Mouse (Mus musculus) heart, postnatal 0 days (tissue): Measurements from ENCODE around the gene Sltm. TPM values are rescaled to one million over a fixed set of nuclear protein-coding genes. Genes with fewer than 3 reads are reported as not detected.

Experiments
- ATAC-seq: fragments of 200-750 bp; cut with Nextera tagmentation; 2 replicates; pipeline ENCODE4 v1.8.0; 2017; ENCODE audit warnings: low read depth, moderate number of reproducible peaks, moderate library complexity; ENCODE audit not compliant: insufficient read depth
- DNase-seq: peaks from one replicate; pipeline ENCODE4 v3.0.0-alpha.2; 2016; ENCODE audit warnings: low spot score
- H3K27ac ChIP-seq: fragments of 300-500 bp; sonication (generic); 2 replicates; pipeline ENCODE4 v1.5.1; 2014; ENCODE audit warnings: low read depth, mild to moderate bottlenecking
- H3K27me3 ChIP-seq: fragments of 300-500 bp; sonication (generic); 2 replicates; pipeline ENCODE4 v1.6.1; 2014; ENCODE audit warnings: low read length, mixed read lengths; ENCODE audit not compliant: control insufficient read depth, insufficient read depth
- H3K36me3 ChIP-seq: fragments of 300-500 bp; sonication (generic); replicated peaks from 2 replicates; pipeline ENCODE4 v1.6.1; 2014; ENCODE audit warnings: low read length, mixed read lengths; ENCODE audit not compliant: control insufficient read depth, insufficient read depth
- H3K4me1 ChIP-seq: fragments of 300-500 bp; sonication (generic); 2 replicates; pipeline ENCODE4 v1.6.1; 2014; ENCODE audit warnings: antibody characterized with exemption; ENCODE audit not compliant: control insufficient read depth, insufficient read depth
- H3K4me2 ChIP-seq: fragments of 300-500 bp; sonication (generic); 2 replicates; pipeline ENCODE4 v1.6.1; 2014; ENCODE audit warnings: low read depth, mild to moderate bottlenecking, low read length, moderate library complexity
- H3K4me3 ChIP-seq: fragments of 300-500 bp; sonication (generic); 2 replicates; pipeline ENCODE4 v1.5.1; 2014; ENCODE audit warnings: low read depth, low read length
- H3K9ac ChIP-seq: fragments of 300-500 bp; sonication (generic); replicated peaks from 2 replicates; pipeline ENCODE4 v1.6.1; 2014; ENCODE audit warnings: low read depth, low read length, mixed read lengths
- H3K9me3 ChIP-seq: fragments of 300-500 bp; sonication (generic); replicated peaks from 2 replicates; pipeline ENCODE4 v1.6.1; 2016; ENCODE audit warnings: low read length; ENCODE audit not compliant: control insufficient read depth
- CTCF ChIP-seq: IDR thresholded peaks from 2 replicates; pipeline ENCODE4 v1.5.1; 2016; ENCODE audit warnings: antibody characterized with exemption, control low read depth, low read depth
- EP300 ChIP-seq: IDR thresholded peaks from 2 replicates; pipeline ENCODE4 v1.6.1; 2016; ENCODE audit warnings: antibody characterized with exemption, low read depth
- WGBS: fragments of 180-500 bp; shearing (Covaris S2); extraction: QIAGEN DNeasy Blood & Tissue Kit; methylation state at CpG from one replicate; pipeline ENCODE4 v1.1.7; 2014; 5-methylcytosine and 5-hydroxymethylcytosine counted together
- polyA plus RNA-seq: library from polyadenylated mRNA; unstranded; fragments of >200 nt; fragmentation: Nextera tagmentation; extraction: Ambion mirVana; gene quantifications from 2 replicates; pipeline ENCODE4 v1.2.1, GENCODE M21; 2015
- total RNA-seq: library from RNA; depleted of rRNA; stranded (reverse); fragments of >200 nt; gene quantifications from 2 replicates; pipeline ENCODE4 v1.2.3, GENCODE M21; 2014; ENCODE audit warnings: low replicate concordance

The Sltm gene
- total and polyA plus RNA-seq, 2 experiments from 2014 or later = 19.0 to 23.9 TPM

DNA sequence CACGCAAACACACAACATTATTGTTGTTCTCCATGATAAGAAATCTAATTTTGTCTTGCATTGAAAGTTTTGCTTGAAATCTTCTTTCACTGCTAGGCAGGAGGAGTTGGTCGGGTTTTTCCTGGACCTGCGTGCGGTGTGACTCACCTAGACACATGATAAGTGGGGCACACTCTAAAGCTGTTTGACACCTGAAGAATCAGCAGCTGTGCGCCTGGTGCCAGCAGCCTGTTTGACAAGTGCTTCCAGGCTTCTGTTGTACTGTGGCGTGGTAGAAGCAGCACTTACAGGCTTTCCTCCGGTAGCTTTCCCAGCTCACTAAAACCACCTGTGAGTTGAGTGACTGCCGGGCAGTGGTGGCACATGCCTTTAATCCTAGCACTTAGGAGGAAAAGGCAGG, 27.8 kb downstream of the Sltm start:
- Histone ChIP-seq H3K4me1 (no peaks in the 10 kb centered on the region), H3K9ac (no peak overlapping the region), H3K27ac (no peak overlapping the region), H3K4me2 (no peak overlapping the region), H3K36me3 (peaks cover 18% of the 10 kb centered on the region), H3K9me3 (no peaks in the 10 kb centered on the region), H3K4me3 (no peak overlapping the region), H3K27me3 (no peaks in the 10 kb centered on the region)
- WGBS = 56% methylated on average over 8 of the region's 8 CpGs
- TF ChIP-seq EP300 (no peak), CTCF (no peak)
- DNase-seq (no peak), ATAC-seq (no peak)

DNA sequence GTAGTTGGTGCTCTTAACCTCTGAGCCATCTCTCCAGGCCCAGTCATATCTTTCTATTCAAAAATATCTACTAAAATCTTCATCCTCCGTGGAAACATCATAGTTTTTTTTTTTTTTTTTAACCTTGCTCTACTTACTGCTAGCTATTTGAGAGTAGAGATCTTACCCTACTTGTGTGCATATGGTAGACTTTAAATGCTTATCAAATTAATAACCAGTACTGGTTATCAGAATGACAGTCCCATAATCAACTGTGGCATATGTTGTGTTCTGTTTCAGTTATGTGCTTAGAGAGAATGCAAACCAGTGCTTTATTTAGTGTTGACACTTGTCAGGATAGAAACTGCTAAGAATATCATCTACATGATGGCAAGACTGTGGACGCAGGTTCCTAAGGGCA, 35.6 kb downstream of the Sltm start:
- H3K4me1 ChIP-seq = no peaks in the 10 kb centered on the region
- H3K27ac ChIP-seq = no peak overlapping the region
- H3K27me3 ChIP-seq = no peaks in the 10 kb centered on the region
- peaks cover 80% of the 10 kb centered on the region for H3K36me3 ChIP-seq
- H3K9me3 ChIP-seq = no peaks in the 10 kb centered on the region
- DNase-seq (no peak), ATAC-seq (no peak)
- H3K4me2 ChIP-seq = no peak overlapping the region
- 71% methylated on average over 2 of the region's 2 CpGs for WGBS
- no peak overlapping the region for H3K9ac ChIP-seq
- no peak overlapping the region for H3K4me3 ChIP-seq
- no peak for TF ChIP-seq CTCF
- TF ChIP-seq EP300 = no peak

DNA sequence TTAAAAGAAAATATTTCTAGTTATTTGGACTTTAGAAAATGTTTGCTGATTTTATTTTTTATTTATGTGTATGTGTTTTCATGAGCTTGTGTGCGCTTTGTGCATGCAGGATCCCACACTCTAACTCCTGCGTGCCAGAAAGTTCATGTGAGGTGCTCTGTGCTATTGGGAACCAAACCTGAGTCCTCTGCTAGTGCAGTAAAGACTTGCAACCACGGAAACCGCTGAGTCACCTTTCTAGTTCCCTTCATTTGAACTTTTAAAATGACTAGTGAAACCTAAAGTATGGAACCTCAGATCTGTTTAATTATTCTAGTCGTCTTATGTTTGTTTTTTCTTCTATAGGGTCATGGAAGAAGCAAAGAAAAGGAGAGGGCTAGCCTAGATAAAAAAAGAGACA, 38.4 kb downstream of the Sltm start:
- 89% methylated on average over 5 of the region's 5 CpGs for WGBS
- no peak for ATAC-seq

DNA sequence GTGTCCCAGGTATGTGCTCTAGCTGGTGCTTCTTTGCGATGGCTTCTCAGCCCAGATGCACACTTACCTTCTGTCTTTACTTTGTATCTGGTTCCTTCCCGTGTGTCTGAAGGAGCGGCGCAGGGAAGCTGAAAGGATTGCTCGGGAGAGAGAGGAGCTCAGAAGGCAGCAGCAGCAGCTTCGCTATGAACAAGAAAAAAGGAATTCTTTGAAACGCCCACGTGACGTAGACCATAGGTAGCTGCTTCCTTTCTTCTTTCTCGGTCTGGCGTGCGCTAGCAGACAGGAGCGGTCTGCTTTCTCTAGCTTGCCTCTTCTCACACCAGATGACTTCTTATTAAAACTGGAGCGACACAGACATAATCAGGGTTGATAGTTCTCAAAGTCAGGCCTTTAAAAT, 42.1 kb downstream of the Sltm start:
- Histone ChIP-seq H3K27ac (no peak overlapping the region), H3K9ac (no peak overlapping the region), H3K4me1 (no peaks in the 10 kb centered on the region), H3K4me3 (no peak overlapping the region), H3K36me3 (peaks cover 87% of the 10 kb centered on the region), H3K27me3 (no peaks in the 10 kb centered on the region), H3K9me3 (no peaks in the 10 kb centered on the region), H3K4me2 (no peak overlapping the region)
- no peak for ATAC-seq
- no peak for DNase-seq
- 92% methylated on average over 14 of the region's 14 CpGs for WGBS
- TF ChIP-seq EP300 (no peak), CTCF (no peak)

More for the DNA sequence above, 38.4 kb downstream of the Sltm start:
- no peaks in the 10 kb centered on the region for H3K4me1 ChIP-seq
- no peak overlapping the region for H3K4me3 ChIP-seq
- no peaks in the 10 kb centered on the region for H3K27me3 ChIP-seq
- H3K27ac ChIP-seq = no peak overlapping the region
- H3K36me3 ChIP-seq = peaks cover 86% of the 10 kb centered on the region
- DNase-seq = no peak
- no peak overlapping the region for H3K4me2 ChIP-seq
- no peaks in the 10 kb centered on the region for H3K9me3 ChIP-seq
- H3K9ac ChIP-seq = no peak overlapping the region
- TF ChIP-seq EP300 (no peak), CTCF (no peak)

DNA sequence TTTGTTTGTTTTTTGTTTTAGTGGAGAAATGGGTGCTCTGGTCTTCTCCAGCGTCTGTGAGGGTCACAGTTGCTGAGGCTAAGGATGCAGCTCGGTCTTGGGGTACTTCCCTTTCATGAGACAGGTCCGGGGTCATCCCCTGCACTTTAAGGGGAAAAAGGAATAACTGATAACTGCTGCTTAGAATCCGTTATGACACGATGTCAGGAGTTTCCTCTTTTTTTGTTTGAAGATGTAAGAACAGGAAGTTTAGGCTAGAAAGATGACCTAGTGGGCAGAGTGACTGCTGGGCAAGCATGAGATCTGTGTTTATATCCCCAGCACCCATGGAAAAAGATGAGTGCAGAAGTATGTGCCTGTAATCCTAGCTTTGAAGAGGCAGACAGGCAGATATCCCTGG, 42.6 kb downstream of the Sltm start:
- H3K4me1 ChIP-seq = no peaks in the 10 kb centered on the region
- whole genome bisulfite sequencing = 77% methylated on average over 5 of the region's 5 CpGs
- DNase-seq = no peak
- ATAC-seq = no peak
- H3K27me3 ChIP-seq = no peaks in the 10 kb centered on the region
- H3K27ac ChIP-seq = no peak overlapping the region
- no peaks in the 10 kb centered on the region for H3K9me3 ChIP-seq
- peaks cover 87% of the 10 kb centered on the region for H3K36me3 ChIP-seq
- H3K9ac ChIP-seq = no peak overlapping the region
- H3K4me3 ChIP-seq = no peak overlapping the region
- TF ChIP-seq EP300 (no peak), CTCF (no peak)
- no peak overlapping the region for H3K4me2 ChIP-seq

DNA sequence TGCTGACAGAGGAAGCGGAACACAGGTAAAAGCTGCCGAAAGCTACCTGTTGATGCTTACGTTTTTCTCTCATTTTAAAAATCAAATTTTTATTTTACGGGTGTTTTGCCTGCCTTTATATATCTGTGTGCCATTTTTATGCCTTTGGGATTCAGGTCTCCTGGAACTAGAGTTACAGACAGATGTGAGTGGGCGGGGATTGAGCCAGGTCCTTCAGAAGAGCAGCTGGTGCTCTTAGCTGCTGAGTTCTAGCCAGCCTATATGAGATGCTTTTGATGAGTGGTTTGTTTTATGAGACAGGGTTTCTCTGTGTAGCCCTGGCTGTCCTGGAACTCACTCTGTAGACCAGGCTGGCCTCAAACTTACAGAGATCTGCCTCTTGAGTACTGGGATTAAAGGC, 44.6 kb downstream of the Sltm start:
- Histone ChIP-seq H3K9me3 (no peaks in the 10 kb centered on the region), H3K27ac (no peak overlapping the region), H3K4me2 (no peak overlapping the region), H3K27me3 (no peaks in the 10 kb centered on the region), H3K36me3 (peaks cover 89% of the 10 kb centered on the region), H3K4me1 (no peaks in the 10 kb centered on the region), H3K4me3 (no peak overlapping the region), H3K9ac (no peak overlapping the region)
- no peak for ATAC-seq
- DNase-seq = no peak
- TF ChIP-seq EP300 (no peak), CTCF (no peak)
- 95% methylated on average over 5 of the region's 5 CpGs for WGBS
